Mouse (Mus musculus) embryonic fibroblast, embryonic 13.5 days (primary cell): ENCODE results near the gene Mief1. TPM values are rescaled to one million over a fixed set of nuclear protein-coding genes. Genes with fewer than 3 reads are reported as not detected.

Source experiments
- H3K27ac ChIP-seq: 2 replicates; pipeline ENCODE4 v1.5.1; 2012; ENCODE audit warnings: low read length, control low read depth, inconsistent platforms; ENCODE audit not compliant: insufficient read depth
- H3K4me1 ChIP-seq: 2 replicates; pipeline ENCODE4 v1.6.1; 2011; ENCODE audit warnings: low read length; ENCODE audit not compliant: control insufficient read depth, insufficient read depth
- H3K4me3 ChIP-seq: 2 replicates; pipeline ENCODE4 v1.5.1; 2011; ENCODE audit warnings: mild to moderate bottlenecking, control low read depth, low read length; ENCODE audit not compliant: insufficient read depth
- CTCF ChIP-seq: IDR thresholded peaks from 2 replicates; pipeline ENCODE4 v1.5.1; 2011; ENCODE audit warnings: mild to moderate bottlenecking, control low read depth, low read length, moderate library complexity, borderline replicate concordance; ENCODE audit not compliant: insufficient read depth
- POLR2A ChIP-seq: IDR thresholded peaks from 2 replicates; pipeline ENCODE4 v1.6.1; 2011; ENCODE audit warnings: low read depth, mild to moderate bottlenecking, control low read depth, low read length, moderate library complexity
- polyA plus RNA-seq: library from polyadenylated mRNA; stranded (reverse); fragments of >200 nt; gene quantifications from 2 replicates; pipeline ENCODE4 v1.2.4, GENCODE M21; 2011; ENCODE audit warnings: low read depth; ENCODE audit not compliant: missing spikeins, insufficient read length

Gene Mief1
- polyA plus RNA-seq: 22.7 and 22.8 TPM in 2 replicates

DNA sequence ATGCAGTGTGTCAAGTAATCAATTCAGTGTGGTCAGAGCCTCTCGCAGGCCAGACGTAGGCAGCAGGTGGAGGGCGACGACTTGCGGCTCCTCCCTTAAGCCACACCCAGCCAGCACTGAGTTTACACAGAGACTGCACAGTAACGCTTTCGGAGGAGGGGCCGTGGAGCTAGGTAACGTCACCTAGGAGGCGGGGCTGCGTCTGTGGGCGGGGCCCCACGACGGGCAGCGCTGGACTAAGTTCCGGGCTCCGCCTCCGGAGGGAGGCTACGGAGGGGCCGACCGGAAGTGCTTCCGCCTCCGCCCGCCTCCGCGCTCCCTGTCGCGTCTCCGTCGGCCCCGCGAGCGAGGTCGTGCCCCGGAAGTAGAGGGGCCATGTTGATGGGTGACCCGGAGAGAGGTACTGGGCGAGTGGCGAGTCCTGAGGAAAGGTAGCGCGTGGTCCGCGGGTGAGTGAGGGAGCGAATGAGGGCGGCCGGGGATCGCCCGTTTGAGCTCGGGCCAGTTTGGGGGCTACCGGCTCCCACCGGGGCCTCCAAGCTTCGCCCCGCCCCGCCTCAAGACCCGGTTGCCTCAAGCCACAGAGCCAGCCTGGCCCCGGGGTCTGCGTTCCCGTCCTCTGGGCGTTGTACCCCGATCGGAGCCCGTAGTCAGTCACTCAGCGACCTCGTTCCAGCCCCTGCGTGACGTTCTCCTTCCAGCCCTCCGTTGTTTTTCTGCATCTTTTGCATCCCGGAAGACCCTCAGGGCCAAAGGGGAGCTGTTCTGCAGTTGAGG, at the start of gene Mief1:
Mief1 (plus strand) TSS at position 286 of the 777 bp plus-strand sequence.
- peak within 1 kb of the TSS; percentile 42 for H3K27ac ChIP-seq
- H3K4me3 ChIP-seq: peak within 1 kb of the TSS; percentile 91
- TF ChIP-seq POLR2A: peak; percentile 50
- TF ChIP-seq CTCF: no peak; the same call in 1 of the 2 replicates
- H3K4me1 ChIP-seq: no peaks in the 10 kb centered on the region

DNA sequence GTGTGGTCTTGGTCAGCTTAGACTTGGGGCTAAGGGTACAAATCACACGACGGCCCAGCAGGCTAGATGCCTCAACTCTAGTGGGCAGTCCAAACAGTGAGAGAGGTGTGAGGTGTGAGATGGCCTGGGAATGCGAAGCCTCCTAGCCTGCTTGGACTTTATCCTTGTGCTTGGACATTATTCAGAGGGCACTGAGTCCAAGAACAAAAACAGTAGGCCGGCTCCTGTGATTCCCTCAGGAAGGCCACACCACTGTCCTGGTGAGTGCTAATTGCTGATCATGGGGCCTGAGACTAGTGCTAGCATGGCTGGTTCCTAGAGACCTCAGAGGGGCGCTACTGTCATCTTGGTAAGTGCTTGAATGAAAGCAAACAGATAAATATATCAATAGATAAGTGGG, 44.9 kb upstream of the Mief1 start:
- no peak for TF ChIP-seq CTCF
- TF ChIP-seq POLR2A: no peak
- H3K4me1 ChIP-seq: no peaks in the 10 kb centered on the region
- H3K27ac ChIP-seq: no peak overlapping the region
- H3K4me3 ChIP-seq: no peak overlapping the region

DNA sequence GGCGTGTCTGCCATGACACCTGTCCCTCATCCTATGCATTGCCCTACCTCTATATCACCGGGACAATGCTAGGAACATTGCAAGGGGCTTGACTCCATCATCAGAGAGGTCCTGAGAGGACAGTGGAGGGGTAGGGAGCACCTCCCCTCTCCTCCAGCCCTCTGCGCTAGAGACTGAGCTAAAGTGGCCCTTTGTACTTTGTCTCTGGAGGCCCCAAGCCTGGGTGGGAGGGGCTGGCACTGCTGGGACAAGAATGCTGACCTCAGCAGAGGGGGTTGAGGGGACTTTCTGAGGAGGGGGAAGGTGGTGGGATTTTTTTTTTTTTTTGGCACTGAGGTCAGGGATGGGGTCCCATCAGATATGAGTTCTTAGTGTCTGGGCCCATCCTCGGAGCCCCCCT, 43.7 kb upstream of the Mief1 start:
- H3K4me3 ChIP-seq: no peak overlapping the region
- no peaks in the 10 kb centered on the region for H3K4me1 ChIP-seq
- no peak for TF ChIP-seq POLR2A
- no peak for TF ChIP-seq CTCF

DNA sequence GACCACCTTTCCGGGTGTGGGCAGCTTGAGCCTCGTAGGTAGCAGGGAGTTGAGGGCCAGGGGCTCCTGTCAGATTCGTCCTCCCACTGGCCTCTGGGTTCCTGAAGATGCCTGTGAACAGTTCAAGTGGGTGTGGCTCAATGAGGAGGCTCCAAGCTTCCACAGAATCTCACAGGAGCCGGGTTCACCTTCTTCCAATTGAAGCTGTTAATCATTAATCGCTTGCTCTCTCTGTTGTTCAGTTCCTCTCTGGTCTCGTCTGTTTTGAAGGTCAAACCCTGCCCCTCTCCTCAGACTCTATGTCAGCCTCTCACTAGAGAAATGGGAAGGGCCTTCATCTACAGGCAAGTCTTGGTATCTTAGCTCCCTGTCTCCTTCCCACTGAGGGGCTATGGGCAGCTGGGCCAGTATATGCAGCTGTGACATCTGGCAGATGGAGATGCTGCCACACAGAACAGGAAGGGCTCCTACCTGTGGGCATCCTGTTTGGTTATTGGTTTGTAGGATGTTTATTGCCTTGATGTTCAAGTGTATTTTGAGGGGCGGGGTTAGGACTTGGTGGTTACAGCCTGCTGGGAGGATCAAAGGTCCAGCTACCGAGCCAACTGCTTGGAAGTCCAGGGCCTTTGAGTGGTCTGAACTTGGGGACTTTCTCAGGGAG, 42.1 kb upstream of the Mief1 start:
- Histone ChIP-seq H3K4me1 (no peaks in the 10 kb centered on the region), H3K27ac (no peak overlapping the region), H3K4me3 (no peak overlapping the region)
- TF ChIP-seq POLR2A (no peak), CTCF (no peak)

More for the DNA sequence above, 43.7 kb upstream of the Mief1 start:
- H3K27ac ChIP-seq: no peak overlapping the region

DNA sequence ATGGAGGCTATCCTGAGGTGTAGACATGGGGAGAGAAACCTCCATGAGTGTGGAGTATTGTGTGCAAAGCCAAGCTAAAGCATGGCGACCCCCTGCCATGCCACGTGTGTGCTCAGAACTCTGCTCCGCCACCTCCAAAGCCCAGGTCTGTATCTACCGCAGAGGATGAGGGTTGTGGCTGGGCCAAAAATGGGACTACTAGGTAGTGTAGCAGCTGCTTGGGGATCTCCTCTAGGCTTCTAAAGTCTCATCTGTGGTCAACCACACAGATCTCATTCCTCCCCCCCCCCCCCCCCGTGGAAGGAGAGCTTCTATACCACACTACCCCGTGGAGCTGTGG, 41.6 kb upstream of the Mief1 start:
- no peak overlapping the region for H3K4me3 ChIP-seq
- no peaks in the 10 kb centered on the region for H3K4me1 ChIP-seq
- no peak for TF ChIP-seq CTCF
- TF ChIP-seq POLR2A: no peak
- H3K27ac ChIP-seq: no peak overlapping the region

DNA sequence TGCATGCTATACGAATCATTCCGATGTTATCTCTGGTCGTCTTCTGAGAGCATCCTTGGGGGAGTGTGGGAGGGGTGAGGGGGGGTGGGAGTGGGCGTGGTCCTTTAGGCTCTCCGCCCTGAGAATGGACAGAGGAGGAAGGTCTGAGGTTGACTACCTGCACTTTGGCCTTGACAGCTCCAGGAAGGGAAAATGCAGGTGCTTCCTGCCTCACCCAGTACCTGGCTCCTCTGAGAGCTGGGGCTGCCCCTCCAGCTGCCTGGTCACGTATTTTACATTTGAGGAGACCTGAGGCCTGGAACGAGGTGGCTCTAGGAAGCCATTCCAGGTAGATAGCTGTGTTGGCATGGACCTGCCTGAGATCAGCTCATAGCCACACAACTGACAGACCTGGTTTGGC, 41.0 kb upstream of the Mief1 start:
- H3K4me3 ChIP-seq: no peak overlapping the region
- TF ChIP-seq CTCF: no peak
- no peaks in the 10 kb centered on the region for H3K4me1 ChIP-seq
- H3K27ac ChIP-seq: no peak overlapping the region

DNA sequence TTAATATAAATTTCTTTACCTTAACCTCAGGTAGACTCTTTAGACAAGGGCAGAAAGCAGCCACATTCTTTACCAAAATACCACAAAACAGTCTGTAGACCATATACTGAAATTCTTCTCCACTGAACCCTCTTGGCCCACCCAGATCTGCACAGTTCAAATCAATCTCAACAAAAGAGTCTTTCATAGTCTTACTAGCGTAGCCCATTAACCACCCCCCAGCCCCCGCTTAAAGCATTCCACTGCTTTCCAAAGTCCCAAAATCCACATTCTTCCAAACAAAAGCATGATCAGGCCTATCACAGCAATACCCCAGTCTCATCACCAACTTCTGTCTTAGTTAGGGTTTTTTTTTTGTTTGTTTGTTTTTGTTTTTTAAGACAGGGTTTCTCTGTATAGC, 34.3 kb upstream of the Mief1 start:
- Histone ChIP-seq H3K4me3 (no peak overlapping the region), H3K27ac (no peak overlapping the region), H3K4me1 (no peaks in the 10 kb centered on the region)
- TF ChIP-seq CTCF: no peak
- no peak for TF ChIP-seq POLR2A

DNA sequence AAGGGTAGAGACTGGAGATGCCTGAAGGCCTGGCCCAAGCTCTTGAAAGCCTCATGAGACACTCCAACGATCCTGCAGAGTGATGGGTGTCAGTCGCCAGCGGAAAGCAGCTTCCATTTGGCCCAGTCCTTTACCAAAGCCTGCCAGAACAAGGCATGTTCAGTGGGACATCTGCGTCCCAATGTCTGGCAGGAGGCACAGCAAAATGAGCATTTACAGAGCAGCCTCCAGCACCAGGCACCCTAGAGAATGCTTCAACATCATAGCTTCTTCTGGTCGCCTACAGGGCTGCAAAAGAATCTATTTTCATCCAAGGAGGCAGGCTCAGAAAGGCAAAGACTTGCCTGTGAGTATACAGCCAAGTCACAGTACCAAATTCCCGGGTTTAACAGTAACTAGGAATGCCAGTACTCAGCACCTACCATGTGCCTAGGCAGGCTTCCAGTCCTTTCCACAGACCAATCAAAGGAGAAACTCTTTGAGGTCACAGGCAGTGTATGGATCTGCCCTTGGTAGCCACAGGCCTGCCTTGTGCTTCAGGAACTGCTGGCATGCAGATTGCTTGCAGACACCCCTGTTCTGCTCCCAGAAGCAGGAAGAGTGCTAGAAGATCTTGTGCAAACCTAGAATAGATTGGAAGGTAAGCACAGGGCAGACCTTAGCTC, 31.6 kb upstream of the Mief1 start:
- no peak for TF ChIP-seq POLR2A
- no peak for TF ChIP-seq CTCF
- Histone ChIP-seq H3K4me3 (no peak overlapping the region), H3K27ac (no peak overlapping the region), H3K4me1 (no peaks in the 10 kb centered on the region)

DNA sequence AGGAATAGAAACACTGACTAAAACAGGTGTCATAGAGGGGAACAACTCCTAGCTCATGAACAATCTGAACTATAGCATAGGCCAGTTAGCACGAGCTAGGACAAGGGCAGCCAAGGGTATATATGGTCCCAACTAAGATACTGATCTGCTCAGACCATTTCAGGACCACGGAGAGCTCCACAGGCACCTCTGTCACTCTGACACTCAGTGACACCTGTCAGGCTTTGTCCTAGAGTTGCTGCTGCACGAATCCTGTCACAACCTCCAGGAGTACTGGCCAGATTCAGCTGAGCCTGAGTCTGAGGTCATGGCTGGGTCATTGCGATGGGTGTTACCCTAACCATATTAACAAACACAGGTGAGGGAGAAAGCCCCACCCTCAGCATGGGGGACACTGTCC, 30.4 kb upstream of the Mief1 start:
- Histone ChIP-seq H3K4me3 (no peak overlapping the region), H3K4me1 (no peaks in the 10 kb centered on the region), H3K27ac (no peak overlapping the region)
- no peak for TF ChIP-seq CTCF
- no peak for TF ChIP-seq POLR2A

DNA sequence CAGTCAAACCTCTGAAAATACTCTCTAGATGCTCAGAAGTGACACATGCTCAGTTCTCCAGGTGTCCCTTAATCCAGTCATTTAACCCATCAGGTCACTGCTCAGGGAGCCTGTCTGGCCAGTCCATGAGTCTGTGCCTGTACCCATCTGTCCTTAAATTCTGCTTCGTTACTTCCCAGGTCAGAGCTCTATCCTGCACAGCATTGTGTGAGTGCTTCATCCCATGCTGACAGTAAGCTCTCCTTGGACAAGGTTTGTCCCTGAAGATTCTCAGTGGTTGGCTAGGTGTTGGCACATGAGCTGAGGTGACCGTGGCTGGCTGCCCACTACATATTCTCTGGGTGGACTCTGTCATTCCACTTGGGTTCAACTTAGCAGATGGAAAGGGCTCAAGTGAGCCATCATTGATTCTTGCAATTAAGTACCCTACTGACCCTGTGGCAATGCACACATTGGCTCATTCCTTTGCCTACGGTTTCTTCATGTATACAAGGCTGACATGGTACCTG, 27.7 kb upstream of the Mief1 start:
- Histone ChIP-seq H3K27ac (no peak overlapping the region), H3K4me3 (no peak overlapping the region), H3K4me1 (no peaks in the 10 kb centered on the region)
- TF ChIP-seq CTCF: no peak
- no peak for TF ChIP-seq POLR2A
